ENCODE assay signal across 8 mouse cellular contexts in the genomic region with DNA sequence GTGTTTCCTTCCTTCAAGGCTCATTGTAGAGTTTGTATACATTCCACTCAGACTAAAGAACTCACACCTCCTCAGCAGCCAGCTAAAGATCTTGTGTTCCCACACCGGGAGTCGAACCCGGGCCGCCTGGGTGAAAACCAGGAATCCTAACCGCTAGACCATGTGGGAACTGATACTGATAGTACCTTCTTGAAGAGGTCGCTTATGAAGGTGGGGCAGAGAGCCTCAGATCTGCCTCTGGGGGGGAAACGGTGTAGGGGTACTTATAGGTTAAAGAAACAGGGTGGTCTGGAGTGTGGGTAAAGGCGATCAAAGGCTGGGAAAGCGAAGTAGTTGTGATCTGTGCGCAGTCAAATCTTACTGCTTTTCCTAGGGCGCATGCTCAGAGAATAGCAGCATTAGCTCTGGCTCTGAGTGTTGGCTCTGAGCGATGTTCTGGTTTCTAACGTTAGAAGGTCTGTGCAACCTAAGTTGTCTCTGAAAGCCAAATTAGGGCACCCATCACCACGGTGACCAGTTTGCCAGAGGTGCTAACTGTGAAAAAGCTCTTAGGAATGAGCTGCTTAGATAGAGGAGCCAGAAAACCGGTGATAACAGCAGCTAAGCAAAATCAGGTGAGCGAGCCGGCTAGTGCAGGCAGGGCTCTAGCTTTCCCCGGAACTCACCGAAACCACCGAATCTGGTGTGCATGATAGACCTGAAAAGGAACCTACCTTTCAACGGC.
DNase-seq lines count a peak whose midpoint lies in the region; ATAC-seq and TF ChIP-seq lines count a peak whose summit lies in the region.

No protein-coding gene starts in this region.

- 17% methylated on average over 21 of the region's 21 CpGs for WGBS in embryonic facial prominence, embryonic 13.5 days
- WGBS in hindbrain, embryonic 15.5 days, result 15% methylated on average over 21 of the region's 21 CpGs
- WGBS in stomach, embryonic 15.5 days, result 17% methylated on average over 21 of the region's 21 CpGs

- no peak for TF ChIP-seq CTCF in C2C12 (IDR thresholded peaks at IDR 0.05; ENCODE audit: control insufficient read depth, insufficient read depth, insufficient read length)

- peaks cover 14% of the 10 kb centered on the region for H3K4me1 ChIP-seq in embryonic facial prominence, embryonic 13.5 days
- H3K4me1 ChIP-seq in hindbrain, embryonic 15.5 days (replicated peaks), result peaks cover 26% of the 10 kb centered on the region
- peaks cover 4% of the 10 kb centered on the region; the same call in 1 of the 2 replicates for H3K4me1 ChIP-seq in stomach, embryonic 15.5 days

- H3K4me2 ChIP-seq in embryonic facial prominence, embryonic 13.5 days, result peak overlapping the region; percentile 62
- H3K4me2 ChIP-seq in hindbrain, embryonic 15.5 days, result peak overlapping the region; percentile 66
- H3K4me2 ChIP-seq in stomach, embryonic 15.5 days, result peak overlapping the region; percentile 56

- no peaks in the 10 kb centered on the region for H3K79me2 ChIP-seq in C2C12 (ENCODE audit: control insufficient read depth, insufficient read depth)

- no peaks in the 10 kb centered on the region for H3K79me3 ChIP-seq in C2C12 (ENCODE audit: low read depth)

- peak; percentile 77 for DNase-seq in MEL-GATA-1-ER (ENCODE audit: extremely low read depth, low read depth)
- DNase-seq in layer of hippocampus, postnatal 25 days (ENCODE audit: extremely low spot score in 1 of 2, low spot score in 1 of 2), result peak; percentile 54 to 67
- no peak for DNase-seq in spleen, postnatal 14 days (ENCODE audit: low spot score in 2 of 2)

- 0 out of 2 replicates have a peak overlapping the region, but pooled peaks have one; percentile 21 for H3K9ac ChIP-seq in embryonic facial prominence, embryonic 13.5 days
- peak overlapping the region; percentile 18; the same call in 1 of the 2 replicates for H3K9ac ChIP-seq in hindbrain, embryonic 15.5 days
- H3K9ac ChIP-seq in stomach, embryonic 15.5 days, result no peak overlapping the region

- no peak overlapping the region for H3K27ac ChIP-seq in embryonic facial prominence, embryonic 13.5 days
- H3K27ac ChIP-seq in hindbrain, embryonic 15.5 days (replicated peaks), result no peak overlapping the region
- H3K27ac ChIP-seq in stomach, embryonic 15.5 days, result no peak overlapping the region

- ATAC-seq in embryonic facial prominence, embryonic 13.5 days (ENCODE audit: insufficient number of reproducible peaks, insufficient read depth, low FRiP score, low TSS enrichment, low read depth), result no peak
- ATAC-seq in hindbrain, embryonic 15.5 days (ENCODE audit: low FRiP score, low read depth), result peak; percentile 65; the same call in 1 of the 2 replicates
- ATAC-seq in megakaryocyte progenitor cell, adult 5-6 weeks (replicated peaks; ENCODE audit: poor library complexity), result peak; percentile 47
- ATAC-seq in stomach, embryonic 15.5 days (ENCODE audit: insufficient read depth, low FRiP score, low read depth), result peak; percentile 51

- no peaks in the 10 kb centered on the region for H3K27me3 ChIP-seq in C2C12 (ENCODE audit: control insufficient read depth, insufficient read depth, insufficient read length)
- peaks cover 19% of the 10 kb centered on the region for H3K27me3 ChIP-seq in embryonic facial prominence, embryonic 13.5 days
- H3K27me3 ChIP-seq in hindbrain, embryonic 15.5 days, result 0 out of 2 replicates have a peak, but pooled peaks cover 4% of the 10 kb centered on the region
- no peaks in the 10 kb centered on the region for H3K27me3 ChIP-seq in stomach, embryonic 15.5 days (replicated peaks)

- H3K4me3 ChIP-seq in C2C12 (ENCODE audit: insufficient read depth, poor library complexity, severe bottlenecking), result peak overlapping the region; percentile 12
- H3K4me3 ChIP-seq in embryonic facial prominence, embryonic 13.5 days, result peak overlapping the region; percentile 39
- H3K4me3 ChIP-seq in hindbrain, embryonic 15.5 days, result peak overlapping the region; percentile 40
- H3K4me3 ChIP-seq in stomach, embryonic 15.5 days (replicated peaks), result peak overlapping the region; percentile 29

- no peaks in the 10 kb centered on the region for H3K9me3 ChIP-seq in embryonic facial prominence, embryonic 13.5 days
- no peaks in the 10 kb centered on the region for H3K9me3 ChIP-seq in hindbrain, embryonic 15.5 days
- H3K9me3 ChIP-seq in stomach, embryonic 15.5 days, result no peaks in the 10 kb centered on the region

- no peak overlapping the region for H3ac ChIP-seq in C2C12 (ENCODE audit: control insufficient read depth, insufficient read length, low read depth)

- H3K36me3 ChIP-seq in C2C12 (ENCODE audit: control insufficient read depth, insufficient read depth), result no peaks in the 10 kb centered on the region
- H3K36me3 ChIP-seq in embryonic facial prominence, embryonic 13.5 days, result no peaks in the 10 kb centered on the region
- H3K36me3 ChIP-seq in hindbrain, embryonic 15.5 days, result no peaks in the 10 kb centered on the region
- H3K36me3 ChIP-seq in stomach, embryonic 15.5 days, result no peaks in the 10 kb centered on the region

TF ChIP-seq in C2C12, 6 proteins besides CTCF, POLR2A, EP300 and RAD21:
- TF ChIP-seq MAX (IDR thresholded peaks at IDR 0.05) (no peak), MYOD1 (IDR thresholded peaks at IDR 0.05; ENCODE audit: control insufficient read depth, insufficient read length, low read depth) (no peak), MYOG (IDR thresholded peaks at IDR 0.05; ENCODE audit: control insufficient read depth, extremely low read depth, insufficient read length) (no peak)

Comparison
In these comparisons a context has a peak if more than half of its experiments do, and no peak if none do; other contexts are left out.
1. DNase-seq: peak in MEL-GATA-1-ER (single experiment) and layer of hippocampus, postnatal 25 days (2 of 2); none in spleen, postnatal 14 days (0 of 2).
2. Peak in every context shown above with its lines, with median percentiles within 50 percentile points of each other: H3K4me3 ChIP-seq and H3K4me2 ChIP-seq.